Mouse (Mus musculus) left cerebral cortex, postnatal 4 days (tissue): ENCODE data around the gene Gm20388. TPM values are rescaled to one million over a fixed set of nuclear protein-coding genes. Genes with fewer than 3 reads are reported as not detected.

Source experiments
- DNase-seq: peaks from one replicate; pipeline ENCODE4 v3.0.0-alpha.2; 2022
- intact Hi-C: fragments of 180-260 bp; cut with DNase I; formaldehyde crosslinking; loops from one replicate; pipeline ENCODE4 v1.15.1; 2025
- total RNA-seq, 2 experiments: library from RNA; stranded (reverse); gene quantifications; 2 replicates each; pipeline ENCODE4 v1.2.3; 2021

Gm20388 gene
- total RNA-seq, 2 experiments from 2014 or later = 6.5 to 12.8 TPM

GRCm38 (mm10) chr8:123747772-123748171 lies 3837.1 kb downstream of the Gm20388 start:
- DNase-seq = peak; percentile 68
- intact Hi-C loops = no loop called here

- intact Hi-C loops = no loop called here
- no peak for DNase-seq
Observed at GRCm38 (mm10) chr8:123750171-123750693, 3839.6 kb downstream of the Gm20388 start.

- intact Hi-C loops = no loop called here
- peak; percentile 88 for DNase-seq
Observed at GRCm38 (mm10) chr8:123752773-123753468, 3842.3 kb downstream of the Gm20388 start.

GRCm38 (mm10) chr8:123753604-123754375 lies 3843.1 kb downstream of the Gm20388 start:
- intact Hi-C loops = no loop called here

GRCm38 (mm10) chr8:123754538-123755431 lies 3844.1 kb downstream of the Gm20388 start:
- DNase-seq = no peak
- intact Hi-C loops = no loop called here

More at GRCm38 (mm10) chr8:123753604-123754375, 3843.1 kb downstream of the Gm20388 start:
- DNase-seq = no peak

- intact Hi-C loops = no loop called here
- no peak for DNase-seq
Observed at GRCm38 (mm10) chr8:123756901-123757300, 3846.3 kb downstream of the Gm20388 start.

- intact Hi-C loops = no loop called here
- DNase-seq = no peak
Observed at GRCm38 (mm10) chr8:123758935-123759334, 3848.3 kb downstream of the Gm20388 start.

- DNase-seq = no peak
- intact Hi-C loops = no loop called here
Observed at GRCm38 (mm10) chr8:123759933-123760332, 3849.3 kb downstream of the Gm20388 start.

- no peak for DNase-seq
- intact Hi-C loops = no loop called here
Observed at GRCm38 (mm10) chr8:123760579-123760978, 3849.9 kb downstream of the Gm20388 start.

- DNase-seq = peak; percentile 71
- intact Hi-C loops = no loop called here
Observed at GRCm38 (mm10) chr8:123761266-123761882, 3850.7 kb downstream of the Gm20388 start.

- DNase-seq = no peak
- intact Hi-C loops = no loop called here
Observed at GRCm38 (mm10) chr8:123761883-123762270, 3851.2 kb downstream of the Gm20388 start.

GRCm38 (mm10) chr8:123763355-123763754 lies 3852.7 kb downstream of the Gm20388 start:
- intact Hi-C loops = no loop called here
- DNase-seq = peak; percentile 26

- intact Hi-C loops = loop anchor here (5.0 kb wide), 2 partner anchors 37 to 112 kb away; partner anchors contain the start of gene Rhou
- no peak for DNase-seq
Observed at GRCm38 (mm10) chr8:123764671-123765070, 3854.0 kb downstream of the Gm20388 start.

- no peak for DNase-seq
- intact Hi-C loops = loop anchor here (5.0 kb wide), 2 partner anchors 39 to 114 kb away; partner anchors contain the start of gene Rhou
Observed at GRCm38 (mm10) chr8:123766516-123766915, 3855.9 kb downstream of the Gm20388 start.

- intact Hi-C loops = loop anchor here (5.0 kb wide), 2 partner anchors 41 to 116 kb away; partner anchors contain the start of gene Rhou
- DNase-seq = no peak
Observed at GRCm38 (mm10) chr8:123767874-123768273, 3857.2 kb downstream of the Gm20388 start.

GRCm38 (mm10) chr8:123768492-123769356 lies 3858.1 kb downstream of the Gm20388 start:
- intact Hi-C loops = loop anchor here (5.0 kb wide), 2 partner anchors 41 to 116 kb away; partner anchors contain the start of gene Rhou
- DNase-seq = peak; percentile 59

- intact Hi-C loops = no loop called here
- DNase-seq = no peak
Observed at GRCm38 (mm10) chr8:123773468-123773867, 3862.8 kb downstream of the Gm20388 start.

- intact Hi-C loops = no loop called here
- DNase-seq = no peak
Observed at GRCm38 (mm10) chr8:123774491-123774890, 3863.8 kb downstream of the Gm20388 start.

GRCm38 (mm10) chr8:123777319-123777718 lies 3866.7 kb downstream of the Gm20388 start:
- intact Hi-C loops = no loop called here
- DNase-seq = peak; percentile 71
